Mouse (Mus musculus): ENCODE results near the gene Pmf1.

DNA sequence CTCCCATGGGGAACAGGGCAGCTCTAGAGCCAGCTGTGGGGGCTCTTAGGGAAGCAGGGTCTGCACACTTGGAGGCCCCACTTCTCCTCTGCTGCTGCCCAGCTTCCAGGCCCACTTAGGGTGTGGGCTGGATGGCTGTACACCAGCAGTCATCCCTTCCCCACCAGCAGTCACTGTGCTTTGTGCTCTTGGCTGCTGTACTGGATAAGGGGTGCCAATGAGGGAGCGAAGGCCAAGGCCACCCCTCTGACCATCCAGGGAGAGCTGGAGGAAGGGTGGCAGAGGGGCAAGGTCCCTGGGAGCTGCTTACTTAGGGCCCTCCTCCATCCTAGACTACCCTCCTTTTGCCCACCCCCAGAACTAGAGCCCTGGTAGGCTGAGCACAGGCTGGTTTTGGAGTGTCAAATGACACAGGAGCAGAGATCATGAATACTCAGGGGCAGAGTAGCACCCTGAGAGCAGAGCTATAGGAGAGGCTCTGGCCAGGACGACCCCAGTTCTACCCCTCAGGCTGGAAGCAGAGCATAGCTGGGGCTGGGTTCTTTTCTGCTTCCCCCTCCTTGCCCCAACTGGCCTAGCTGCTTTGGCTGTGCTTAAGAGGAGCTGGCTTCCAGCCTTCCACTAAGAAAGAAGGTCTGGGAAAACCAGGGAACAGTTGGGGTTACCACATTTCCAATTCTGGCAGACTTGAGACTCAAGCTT lies 48.4 kb downstream of the Pmf1 start:
- TF ChIP-seq CTCF (IDR thresholded peaks at IDR 0.05; ENCODE audit: low read depth) (no peak), EP300 (IDR thresholded peaks at IDR 0.05; ENCODE audit: low read depth) (no peak)
